Mouse (Mus musculus) G1E (cell line): ENCODE data around the gene Slamf6. TPM values are rescaled to one million over a fixed set of nuclear protein-coding genes. Genes with fewer than 3 reads are reported as not detected.
"Not testable (repeated sequence)": the region's sequence is repeated elsewhere in the genome, so short reads cannot be mapped to it uniquely, and the experiment has no call there.

Experiments used
- ATAC-seq: 2 replicates; pipeline ENCODE4 v1.8.0; 2016; ENCODE audit warnings: mild to moderate bottlenecking; ENCODE audit not compliant: insufficient number of reproducible peaks, poor library complexity, low FRiP score, severe bottlenecking; ENCODE audit errors: extremely low read depth
- DNase-seq: peaks from one replicate; pipeline ENCODE4 v3.0.0; 2012; ENCODE audit warnings: low spot score
- H3K27me3 ChIP-seq: 2 replicates; pipeline ENCODE4 v1.6.1; 2012; ENCODE audit warnings: mild to moderate bottlenecking, low read length, inconsistent platforms; ENCODE audit not compliant: insufficient read depth
- H3K36me3 ChIP-seq: replicated peaks from 2 replicates; pipeline ENCODE3; 2012; ENCODE audit warnings: mild to moderate bottlenecking, inconsistent platforms
- H3K4me1 ChIP-seq: 2 replicates; pipeline ENCODE4 v1.6.1; 2012; ENCODE audit warnings: low read depth, low read length, inconsistent platforms, mixed read lengths; ENCODE audit not compliant: insufficient read depth
- H3K4me3 ChIP-seq: 2 replicates; pipeline ENCODE4 v1.5.1; 2012; ENCODE audit warnings: low read depth, mild to moderate bottlenecking, inconsistent platforms, low read length, moderate library complexity, mixed read lengths
- H3K9me3 ChIP-seq: replicated peaks from 2 replicates; pipeline ENCODE4 v1.6.1; 2012; ENCODE audit warnings: inconsistent platforms
- CTCF ChIP-seq: IDR thresholded peaks from 2 replicates; pipeline ENCODE4 v1.5.1; 2012; ENCODE audit warnings: low read depth, low read length, inconsistent platforms, mixed read lengths
- GATA1 ChIP-seq: IDR thresholded peaks from 2 replicates; pipeline ENCODE4 v1.6.1; 2012; ENCODE audit warnings: borderline replicate concordance, low read length, inconsistent platforms, mixed read lengths
- GATA2 ChIP-seq: IDR thresholded peaks from 2 replicates; pipeline ENCODE4 v1.6.1; 2012; ENCODE audit warnings: low read depth, low read length, inconsistent platforms, borderline replicate concordance
- POLR2AphosphoS5 ChIP-seq: IDR thresholded peaks from 2 replicates; pipeline ENCODE4 v1.6.1; 2012; ENCODE audit warnings: low read depth, low read length, inconsistent platforms; ENCODE audit not compliant: insufficient replicate concordance
- TAL1 ChIP-seq: conservative IDR thresholded peaks from 2 replicates; pipeline ENCODE4 v1.6.1; 2012; ENCODE audit warnings: low read depth, low read length, inconsistent platforms, mixed read lengths
- polyA plus RNA-seq: library from polyadenylated mRNA; stranded (reverse); fragments of >175 nt; gene quantifications from 2 replicates; pipeline ENCODE4 v1.2.3, GENCODE M21; 2012
- total RNA-seq, 2 experiments: library from RNA; stranded (forward) in 1 of 2; stranded (reverse) in 1 of 2; fragments of 200-1000 nt in 1 of 2; fragments of >200 nt in 1 of 2; fragmentation: Nextera tagmentation in 1 of 2; gene quantifications; 2 replicates each; pipeline ENCODE4 v1.2.3; 2014 to 2017

Gene Slamf6
- not detected in 2 replicates for total RNA-seq (2014; fragmentation: Nextera tagmentation)
- total RNA-seq (2017), result 0.12 and 0.44 TPM in 2 replicates
- not detected in 2 replicates for polyA plus RNA-seq

GRCm38 (mm10) chr1:171917305-171918039, at the start of gene Slamf6:
Slamf6 (plus strand) TSS chr1:171917515.
- TF ChIP-seq POLR2AphosphoS5 (no peak), CTCF (no peak), GATA2 (no peak), GATA1 (no peak), TAL1 (no peak)
- ATAC-seq (no peak), DNase-seq (no peak)
- Histone ChIP-seq H3K4me1 (no peaks in the 10 kb centered on the region), H3K36me3 (no peaks in the 10 kb centered on the region), H3K27me3 (no peaks in the 10 kb centered on the region), H3K9me3 (peaks cover 34% of the 10 kb centered on the region), H3K4me3 (no peak within 1 kb of the TSS)

- H3K4me3 ChIP-seq, result no peak overlapping the region
- ATAC-seq, result no peak
- no peaks in the 10 kb centered on the region for H3K4me1 ChIP-seq
These were observed 30.3 kb upstream of the Slamf6 start for GRCm38 (mm10) chr1:171886989-171887388.

GRCm38 (mm10) chr1:171895364-171895763, 22.0 kb upstream of the Slamf6 start, which contains the start of gene Gm10521:
Gm10521 (plus strand) TSS chr1:171895664.
- ATAC-seq, H3K27me3 ChIP-seq, H3K4me3 ChIP-seq, H3K4me1 ChIP-seq, H3K36me3 ChIP-seq, DNase-seq: not testable (repeated sequence)
- H3K9me3 ChIP-seq, result peaks cover 17% of the 10 kb centered on the region; the same call in 1 of the 2 replicates

More at GRCm38 (mm10) chr1:171886989-171887388, 30.3 kb upstream of the Slamf6 start:
- H3K27me3 ChIP-seq, result no peaks in the 10 kb centered on the region
- DNase-seq, result no peak
- no peak for TF ChIP-seq GATA2
- no peak for TF ChIP-seq TAL1
- no peak for TF ChIP-seq CTCF
- no peak for TF ChIP-seq GATA1
- no peak for TF ChIP-seq POLR2AphosphoS5
- H3K36me3 ChIP-seq, result no peaks in the 10 kb centered on the region
- peaks cover 12% of the 10 kb centered on the region for H3K9me3 ChIP-seq

DNA sequence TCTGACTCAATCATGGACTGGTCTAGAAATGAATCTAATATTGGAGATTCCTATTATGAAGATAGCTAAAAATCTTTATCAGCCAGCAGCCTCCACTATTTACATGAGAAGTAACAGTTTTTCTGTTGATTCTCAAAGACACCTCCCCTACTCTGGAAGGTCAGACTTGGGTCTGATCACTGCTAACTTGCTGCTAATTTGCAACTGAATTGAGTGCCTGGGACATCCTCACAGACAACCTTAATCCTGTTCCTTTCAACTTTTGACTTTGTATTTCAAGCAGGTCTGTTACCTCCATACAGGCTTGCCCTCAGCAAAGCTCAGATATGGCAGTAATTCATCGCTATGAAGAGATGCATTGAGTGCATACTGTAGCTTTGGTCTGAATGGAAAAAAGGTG, 13.3 kb upstream of the Slamf6 start:
- ATAC-seq, result no peak
- no peaks in the 10 kb centered on the region for H3K36me3 ChIP-seq
- H3K9me3 ChIP-seq, result peaks cover 15% of the 10 kb centered on the region
- H3K4me3 ChIP-seq, result no peak overlapping the region
- no peaks in the 10 kb centered on the region for H3K27me3 ChIP-seq
- DNase-seq, result no peak
- no peaks in the 10 kb centered on the region for H3K4me1 ChIP-seq
- TF ChIP-seq GATA1, result no peak
- TF ChIP-seq TAL1, result no peak
- no peak for TF ChIP-seq POLR2AphosphoS5
- no peak for TF ChIP-seq GATA2
- no peak for TF ChIP-seq CTCF

GRCm38 (mm10) chr1:171915638-171916458, 1.5 kb upstream of the Slamf6 start:
- ATAC-seq (no peak), DNase-seq (no peak)
- Histone ChIP-seq H3K36me3 (no peaks in the 10 kb centered on the region), H3K9me3 (peaks cover 42% of the 10 kb centered on the region), H3K4me3 (no peak overlapping the region), H3K4me1 (no peaks in the 10 kb centered on the region), H3K27me3 (no peaks in the 10 kb centered on the region)
- TF ChIP-seq CTCF (no peak), GATA1 (no peak), TAL1 (no peak), POLR2AphosphoS5 (no peak), GATA2 (no peak)

- no peak for ATAC-seq
- Histone ChIP-seq H3K27me3 (no peaks in the 10 kb centered on the region), H3K9me3 (peaks cover 32% of the 10 kb centered on the region), H3K36me3 (no peaks in the 10 kb centered on the region), H3K4me3 (no peak overlapping the region), H3K4me1 (no peaks in the 10 kb centered on the region)
- no peak for DNase-seq
- TF ChIP-seq GATA2 (no peak), POLR2AphosphoS5 (no peak)
These were observed 1.0 kb downstream of the Slamf6 start for GRCm38 (mm10) chr1:171918136-171918920.
